Mouse (Mus musculus) stomach, embryonic 14.5 days (tissue): ENCODE measurements at regions not wholly inside any gene's neighbourhood (a gene's known extent, or its start where the extent isn't known, plus 50 kb on each side); places are given as distances from the start of the nearest gene placed in this dataset.

Experiments
- ATAC-seq: fragments of 200-750 bp; cut with Nextera tagmentation; 2 replicates; pipeline ENCODE4 v1.8.0; 2017; ENCODE audit warnings: low read depth, moderate TSS enrichment; ENCODE audit not compliant: insufficient number of reproducible peaks, insufficient read depth, low FRiP score
- H3K27ac ChIP-seq: fragments of 300-500 bp; sonication (generic); 2 replicates; pipeline ENCODE4 v1.5.1; 2014; ENCODE audit warnings: mild to moderate bottlenecking, low read length, moderate library complexity, mixed read lengths
- H3K27me3 ChIP-seq: fragments of 300-500 bp; sonication (generic); 2 replicates; pipeline ENCODE4 v1.6.1; 2014; ENCODE audit warnings: low read length, control low read depth, mixed read lengths; ENCODE audit not compliant: control insufficient read depth, insufficient read depth
- H3K36me3 ChIP-seq: fragments of 300-500 bp; sonication (generic); 2 replicates; pipeline ENCODE4 v1.6.1; 2014; ENCODE audit warnings: mild to moderate bottlenecking, control low read depth, low read length, moderate library complexity, mixed read lengths; ENCODE audit not compliant: control insufficient read depth, insufficient read depth
- H3K4me1 ChIP-seq: fragments of 300-500 bp; sonication (generic); 2 replicates; pipeline ENCODE4 v1.6.1; 2014; ENCODE audit warnings: low read length, control low read depth, mixed read lengths; ENCODE audit not compliant: control insufficient read depth, insufficient read depth
- H3K4me2 ChIP-seq: fragments of 300-500 bp; sonication (generic); replicated peaks from 2 replicates; pipeline ENCODE4 v1.6.1; 2014; ENCODE audit warnings: low read depth, low read length, control low read depth
- H3K4me3 ChIP-seq: fragments of 300-500 bp; sonication (generic); 2 replicates; pipeline ENCODE4 v1.5.1; 2014; ENCODE audit warnings: low read depth, low read length, control low read depth
- H3K9ac ChIP-seq: fragments of 300-500 bp; sonication (generic); replicated peaks from 2 replicates; pipeline ENCODE4 v1.6.1; 2014; ENCODE audit warnings: low read depth, mild to moderate bottlenecking, control low read depth, low read length, moderate library complexity, mixed read lengths
- H3K9me3 ChIP-seq: fragments of 300-500 bp; sonication (generic); 2 replicates; pipeline ENCODE4 v1.6.1; 2016; ENCODE audit warnings: low read depth, low read length, control low read depth; ENCODE audit not compliant: control insufficient read depth
- WGBS: fragments of 180-500 bp; shearing (Covaris S2); extraction: QIAGEN DNeasy Blood & Tissue Kit; methylation state at CpG from one replicate; pipeline ENCODE4 v1.1.7; 2014; 5-methylcytosine and 5-hydroxymethylcytosine counted together

GRCm38 (mm10) chr13:90355602-90356001 is 266.2 kb upstream of the Xrcc4 start:
- H3K4me2 ChIP-seq: no peak overlapping the region
- H3K9me3 ChIP-seq: no peaks in the 10 kb centered on the region
- 98% methylated on average over 1 of the region's 1 CpGs for WGBS
- no peak for ATAC-seq
- no peak overlapping the region for H3K27ac ChIP-seq
- H3K36me3 ChIP-seq: no peaks in the 10 kb centered on the region
- H3K9ac ChIP-seq: no peak overlapping the region
- H3K27me3 ChIP-seq: no peaks in the 10 kb centered on the region
- H3K4me3 ChIP-seq: no peak overlapping the region
- H3K4me1 ChIP-seq: peaks cover 6% of the 10 kb centered on the region; the same call in 1 of the 2 replicates

GRCm38 (mm10) chr13:90342823-90343222 is 253.4 kb upstream of the Xrcc4 start:
- Histone ChIP-seq H3K36me3 (no peaks in the 10 kb centered on the region), H3K4me2 (no peak overlapping the region), H3K27me3 (no peaks in the 10 kb centered on the region), H3K27ac (no peak overlapping the region), H3K4me1 (no peaks in the 10 kb centered on the region), H3K9ac (no peak overlapping the region), H3K9me3 (no peaks in the 10 kb centered on the region), H3K4me3 (no peak overlapping the region)
- ATAC-seq: no peak
- WGBS: 58% methylated on average over 4 of the region's 4 CpGs

GRCm38 (mm10) chr13:90341597-90342212 is 252.3 kb upstream of the Xrcc4 start:
- Histone ChIP-seq H3K9me3 (no peaks in the 10 kb centered on the region), H3K4me3 (no peak overlapping the region), H3K4me2 (no peak overlapping the region), H3K4me1 (no peaks in the 10 kb centered on the region), H3K36me3 (no peaks in the 10 kb centered on the region), H3K9ac (no peak overlapping the region), H3K27me3 (no peaks in the 10 kb centered on the region), H3K27ac (no peak overlapping the region)
- ATAC-seq: peak; percentile 78
- 55% methylated on average over 8 of the region's 8 CpGs for WGBS

GRCm38 (mm10) chr13:90340647-90341160 is 251.3 kb upstream of the Xrcc4 start:
- no peak overlapping the region for H3K4me2 ChIP-seq
- H3K27ac ChIP-seq: no peak overlapping the region
- no peaks in the 10 kb centered on the region for H3K9me3 ChIP-seq
- no peaks in the 10 kb centered on the region for H3K4me1 ChIP-seq
- no peak for ATAC-seq
- no peak overlapping the region for H3K9ac ChIP-seq
- 69% methylated on average over 2 of the region's 2 CpGs for WGBS
- no peaks in the 10 kb centered on the region for H3K27me3 ChIP-seq
- H3K36me3 ChIP-seq: no peaks in the 10 kb centered on the region
- no peak overlapping the region for H3K4me3 ChIP-seq

- Histone ChIP-seq H3K4me1 (no peaks in the 10 kb centered on the region), H3K9ac (no peak overlapping the region), H3K4me2 (no peak overlapping the region), H3K27me3 (no peaks in the 10 kb centered on the region), H3K27ac (no peak overlapping the region), H3K9me3 (no peaks in the 10 kb centered on the region), H3K4me3 (no peak overlapping the region), H3K36me3 (no peaks in the 10 kb centered on the region)
- no peak for ATAC-seq
- whole genome bisulfite sequencing: 91% methylated on average over 1 of the region's 1 CpGs
Measured at GRCm38 (mm10) chr13:90337591-90337990, 248.2 kb upstream of the Xrcc4 start.

GRCm38 (mm10) chr13:90335741-90336037 is 246.3 kb upstream of the Xrcc4 start:
- H3K4me2 ChIP-seq: no peak overlapping the region
- no peak for ATAC-seq
- no peak overlapping the region for H3K4me3 ChIP-seq
- H3K36me3 ChIP-seq: no peaks in the 10 kb centered on the region
- H3K9ac ChIP-seq: no peak overlapping the region
- no peak overlapping the region for H3K27ac ChIP-seq
- H3K9me3 ChIP-seq: no peaks in the 10 kb centered on the region
- no peaks in the 10 kb centered on the region for H3K27me3 ChIP-seq
- no peaks in the 10 kb centered on the region for H3K4me1 ChIP-seq
- 61% methylated on average over 3 of the region's 3 CpGs for WGBS

DNA sequence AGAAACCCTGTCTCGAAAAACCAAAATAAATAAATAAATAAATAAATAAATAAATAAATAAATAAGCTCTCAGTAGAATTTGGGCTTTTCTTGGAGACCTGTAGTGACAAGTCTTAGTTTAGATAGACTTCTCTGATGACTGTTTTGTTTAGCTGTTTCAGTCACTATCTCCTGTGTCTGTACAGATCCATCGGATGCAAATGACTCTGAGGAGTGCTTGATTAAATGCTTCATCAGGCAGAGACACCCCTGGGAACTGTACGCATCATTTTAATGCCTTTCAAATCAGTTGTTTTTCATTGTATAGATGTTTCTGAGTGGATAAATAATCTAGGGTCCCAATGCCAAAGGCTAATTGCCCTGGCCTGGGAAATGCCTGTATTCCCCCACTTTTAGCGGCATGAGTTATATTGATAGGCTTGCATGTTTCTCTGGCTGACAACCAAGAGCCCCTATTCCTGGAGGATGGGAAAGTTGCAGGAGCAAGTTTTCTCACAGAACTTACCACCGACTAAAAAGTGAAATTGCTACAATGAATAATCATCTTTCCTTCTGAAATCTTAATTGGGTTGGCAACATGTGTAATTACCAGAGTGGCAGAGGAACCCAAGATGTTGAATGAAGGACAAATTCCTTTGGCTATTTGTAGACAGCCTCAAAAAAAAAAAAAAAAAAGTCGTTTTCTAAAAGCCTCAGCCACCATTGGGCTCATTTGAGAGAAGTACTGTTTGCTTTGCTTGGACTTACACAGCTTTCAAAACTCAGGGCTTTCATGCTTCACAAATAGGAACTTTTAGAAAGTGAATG is 245.7 kb upstream of the Xrcc4 start:
- ATAC-seq: no peak
- no peak overlapping the region for H3K27ac ChIP-seq
- H3K9ac ChIP-seq: no peak overlapping the region
- no peak overlapping the region for H3K4me2 ChIP-seq
- no peaks in the 10 kb centered on the region for H3K27me3 ChIP-seq
- H3K4me3 ChIP-seq: no peak overlapping the region
- no peaks in the 10 kb centered on the region for H3K4me1 ChIP-seq
- H3K9me3 ChIP-seq: no peaks in the 10 kb centered on the region
- H3K36me3 ChIP-seq: no peaks in the 10 kb centered on the region
- WGBS: 66% methylated on average over 6 of the region's 6 CpGs

GRCm38 (mm10) chr13:90334286-90334685 is 244.9 kb upstream of the Xrcc4 start:
- Histone ChIP-seq H3K4me1 (no peaks in the 10 kb centered on the region), H3K27me3 (no peaks in the 10 kb centered on the region), H3K9ac (no peak overlapping the region), H3K9me3 (no peaks in the 10 kb centered on the region), H3K27ac (no peak overlapping the region), H3K4me2 (no peak overlapping the region), H3K36me3 (no peaks in the 10 kb centered on the region), H3K4me3 (no peak overlapping the region)
- no peak for ATAC-seq
